Mouse (Mus musculus): ENCODE measurements around the gene Inca1. TPM values are rescaled to one million over a fixed set of nuclear protein-coding genes. Genes with fewer than 3 reads are reported as not detected.

Inca1 gene
- polyA plus RNA-seq, 1 experiment from 2014 or later, result 1.3 TPM

GRCm38 (mm10) chr11:70679894-70680293 is 20.1 kb downstream of the Inca1 start:
- Histone ChIP-seq H3K4me2 (replicated peaks) (no peak overlapping the region), H3K27ac (replicated peaks) (no peak overlapping the region), H3K27me3 (no peaks in the 10 kb centered on the region), H3K36me3 (peaks cover 49% of the 10 kb centered on the region), H3K4me3 (no peak overlapping the region), H3K4me1 (peaks cover 16% of the 10 kb centered on the region), H3K9ac (replicated peaks) (no peak overlapping the region), H3K9me3 (no peaks in the 10 kb centered on the region)
- 93% methylated on average over 8 of the region's 8 CpGs for WGBS
- ATAC-seq (ENCODE audit: low FRiP score, low read depth), result no peak

GRCm38 (mm10) chr11:70679361-70679760 is 20.6 kb downstream of the Inca1 start:
- Histone ChIP-seq H3K9ac (replicated peaks) (no peak overlapping the region), H3K4me3 (no peak overlapping the region), H3K9me3 (no peaks in the 10 kb centered on the region), H3K4me1 (peaks cover 16% of the 10 kb centered on the region), H3K4me2 (replicated peaks) (no peak overlapping the region), H3K27ac (replicated peaks) (no peak overlapping the region), H3K27me3 (no peaks in the 10 kb centered on the region), H3K36me3 (peaks cover 49% of the 10 kb centered on the region)
- 97% methylated on average over 8 of the region's 8 CpGs for WGBS
- ATAC-seq (ENCODE audit: low FRiP score, low read depth), result no peak

GRCm38 (mm10) chr11:70678576-70678975 is 21.4 kb downstream of the Inca1 start:
- no peak overlapping the region for H3K27ac ChIP-seq (replicated peaks)
- ATAC-seq (ENCODE audit: low FRiP score, low read depth), result no peak
- peaks cover 16% of the 10 kb centered on the region for H3K4me1 ChIP-seq
- 82% methylated on average over 2 of the region's 2 CpGs for WGBS
- no peaks in the 10 kb centered on the region for H3K27me3 ChIP-seq
- no peak overlapping the region for H3K4me2 ChIP-seq (replicated peaks)
- H3K4me3 ChIP-seq, result no peak overlapping the region
- H3K36me3 ChIP-seq, result peaks cover 49% of the 10 kb centered on the region
- H3K9me3 ChIP-seq, result no peaks in the 10 kb centered on the region
- H3K9ac ChIP-seq (replicated peaks), result no peak overlapping the region

GRCm38 (mm10) chr11:70678092-70678491 is 21.9 kb downstream of the Inca1 start:
- H3K4me1 ChIP-seq, result peaks cover 16% of the 10 kb centered on the region
- H3K9ac ChIP-seq (replicated peaks), result no peak overlapping the region
- H3K4me3 ChIP-seq, result no peak overlapping the region
- H3K9me3 ChIP-seq, result no peaks in the 10 kb centered on the region
- no peak overlapping the region for H3K27ac ChIP-seq (replicated peaks)
- H3K4me2 ChIP-seq (replicated peaks), result no peak overlapping the region
- H3K36me3 ChIP-seq, result peaks cover 48% of the 10 kb centered on the region
- 73% methylated on average over 9 of the region's 9 CpGs for WGBS
- no peaks in the 10 kb centered on the region for H3K27me3 ChIP-seq
- ATAC-seq (ENCODE audit: low FRiP score, low read depth), result no peak

- no peaks in the 10 kb centered on the region for H3K9me3 ChIP-seq
- no peak overlapping the region for H3K9ac ChIP-seq (replicated peaks)
- 68% methylated on average over 11 of the region's 11 CpGs for WGBS
- no peak overlapping the region; the same call in 1 of the 2 replicates for H3K27ac ChIP-seq (replicated peaks)
- peaks cover 12% of the 10 kb centered on the region for H3K4me1 ChIP-seq
- ATAC-seq (ENCODE audit: low FRiP score, low read depth), result no peak
- H3K27me3 ChIP-seq, result no peaks in the 10 kb centered on the region
- H3K4me3 ChIP-seq, result no peak overlapping the region
- peaks cover 55% of the 10 kb centered on the region for H3K36me3 ChIP-seq
- no peak overlapping the region for H3K4me2 ChIP-seq (replicated peaks)
These were observed 25.5 kb downstream of the Inca1 start for GRCm38 (mm10) chr11:70674501-70674900.

- no peak overlapping the region for H3K4me3 ChIP-seq
- H3K4me2 ChIP-seq (replicated peaks), result no peak overlapping the region
- WGBS, result 59% methylated on average over 6 of the region's 6 CpGs
- peaks cover 12% of the 10 kb centered on the region for H3K4me1 ChIP-seq
- peaks cover 50% of the 10 kb centered on the region for H3K36me3 ChIP-seq
- no peaks in the 10 kb centered on the region for H3K27me3 ChIP-seq
- no peak for ATAC-seq (ENCODE audit: low FRiP score, low read depth)
- H3K9ac ChIP-seq (replicated peaks), result no peak overlapping the region
- no peak overlapping the region for H3K27ac ChIP-seq (replicated peaks)
- no peaks in the 10 kb centered on the region for H3K9me3 ChIP-seq
These were observed 25.9 kb downstream of the Inca1 start for GRCm38 (mm10) chr11:70674014-70674413.

- Histone ChIP-seq H3K27ac (replicated peaks) (no peak overlapping the region), H3K27me3 (no peaks in the 10 kb centered on the region), H3K9ac (replicated peaks) (0 out of 2 replicates have a peak overlapping the region, but pooled peaks have one; percentile 24), H3K9me3 (no peaks in the 10 kb centered on the region), H3K4me1 (peaks cover 27% of the 10 kb centered on the region), H3K4me3 (no peak overlapping the region), H3K4me2 (replicated peaks) (peak overlapping the region; percentile 94; the same call in 1 of the 2 replicates), H3K36me3 (peaks cover 38% of the 10 kb centered on the region)
- no peak for ATAC-seq (ENCODE audit: low FRiP score, low read depth)
- WGBS, result 80% methylated on average over 16 of the region's 16 CpGs
These were observed 28.5 kb downstream of the Inca1 start for GRCm38 (mm10) chr11:70671333-70672047.

GRCm38 (mm10) chr11:70670483-70670882 is 29.5 kb downstream of the Inca1 start:
- H3K27me3 ChIP-seq, result no peaks in the 10 kb centered on the region
- peaks cover 37% of the 10 kb centered on the region for H3K36me3 ChIP-seq
- ATAC-seq (ENCODE audit: low FRiP score, low read depth), result no peak
- H3K4me1 ChIP-seq, result peaks cover 27% of the 10 kb centered on the region
- peak overlapping the region; percentile 94 for H3K4me2 ChIP-seq (replicated peaks)
- peak overlapping the region; percentile 84 for H3K9ac ChIP-seq (replicated peaks)
- H3K4me3 ChIP-seq, result peak overlapping the region; percentile 67
- no peaks in the 10 kb centered on the region for H3K9me3 ChIP-seq
- 48% methylated on average over 14 of the region's 14 CpGs for WGBS
- peak overlapping the region; percentile 90 for H3K27ac ChIP-seq (replicated peaks)

GRCm38 (mm10) chr11:70669582-70670345 is 30.2 kb downstream of the Inca1 start:
- peak; percentile 52 for ATAC-seq (ENCODE audit: low FRiP score, low read depth)
- Histone ChIP-seq H3K9ac (replicated peaks) (peak overlapping the region; percentile 84), H3K4me2 (replicated peaks) (peak overlapping the region; percentile 94), H3K9me3 (no peaks in the 10 kb centered on the region), H3K4me3 (peak overlapping the region; percentile 67), H3K27ac (replicated peaks) (peak overlapping the region; percentile 90), H3K27me3 (no peaks in the 10 kb centered on the region), H3K4me1 (peaks cover 27% of the 10 kb centered on the region), H3K36me3 (peaks cover 38% of the 10 kb centered on the region)
- WGBS, result under 1% methylated on average over 31 of the region's 31 CpGs

GRCm38 (mm10) chr11:70668771-70669505 is 31.0 kb downstream of the Inca1 start, which contains the start of gene Spag7:
TSS of gene Spag7 (minus strand) at chr11:70669416.
- Histone ChIP-seq H3K4me1 (peaks cover 27% of the 10 kb centered on the region), H3K9ac (replicated peaks) (peak within 1 kb of the TSS; percentile 84), H3K36me3 (peaks cover 39% of the 10 kb centered on the region), H3K9me3 (no peaks in the 10 kb centered on the region), H3K27me3 (no peaks in the 10 kb centered on the region), H3K27ac (replicated peaks) (peak within 1 kb of the TSS; percentile 90), H3K4me2 (replicated peaks) (peak within 1 kb of the TSS; percentile 94), H3K4me3 (peak within 1 kb of the TSS; percentile 67)
- under 1% methylated on average over 44 of the region's 44 CpGs for WGBS
- peak; percentile 95 for ATAC-seq (ENCODE audit: low FRiP score, low read depth)

- Histone ChIP-seq H3K27ac (replicated peaks) (peak overlapping the region; percentile 90), H3K9ac (replicated peaks) (peak overlapping the region; percentile 62), H3K4me1 (peaks cover 27% of the 10 kb centered on the region), H3K4me2 (replicated peaks) (peak overlapping the region; percentile 94), H3K36me3 (peaks cover 39% of the 10 kb centered on the region), H3K9me3 (no peaks in the 10 kb centered on the region), H3K27me3 (no peaks in the 10 kb centered on the region), H3K4me3 (peak overlapping the region; percentile 67)
- WGBS, result 1% methylated on average over 15 of the region's 15 CpGs
- peak; percentile 27; the same call in 1 of the 2 replicates for ATAC-seq (ENCODE audit: low FRiP score, low read depth)
These were observed 31.6 kb downstream of the Inca1 start for GRCm38 (mm10) chr11:70668335-70668770.

Data from midbrain, embryonic 12.5 days (tissue).